Comparison of ENCODE assay signal across 23 mouse cellular contexts in the genomic region with DNA sequence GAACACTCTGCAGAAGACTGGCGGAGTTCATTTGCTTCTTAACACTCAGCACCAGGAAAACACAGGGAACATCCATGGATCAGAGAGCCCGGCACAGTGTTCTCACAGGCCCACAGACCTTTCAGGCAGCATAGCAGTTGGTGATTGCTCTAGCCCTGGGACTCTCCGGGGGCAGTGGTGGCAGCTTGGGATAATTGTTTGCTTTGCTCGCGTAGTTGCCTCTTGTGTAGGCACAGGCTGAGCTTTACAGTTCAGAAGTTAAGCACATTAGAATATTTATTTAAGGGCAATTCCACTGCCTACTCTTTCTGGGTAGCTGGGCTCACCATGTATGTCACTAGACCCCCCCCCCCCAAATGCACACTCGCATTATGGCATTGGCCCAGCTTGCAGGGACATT. TPM values are rescaled to one million over a fixed set of nuclear protein-coding genes. Genes with fewer than 3 reads are reported as not detected.
A peak's percentile ranks its signal among the peaks of the same experiment; 100 is the strongest.
DNase-seq lines count a peak whose midpoint lies in the region; ATAC-seq and TF ChIP-seq lines count a peak whose summit lies in the region.
"Had no signal": no experiment of that assay in that cellular context is flagged by ENCODE, and none has a peak within 500 bp of the region (broad histone marks: within the 10 kb centered on the region; RNA-seq: fewer than 3 reads in every experiment).

No protein-coding gene starts in this region.

- TF ChIP-seq CTCF in lung, postnatal 0 days (IDR thresholded peaks at IDR 0.05), result no peak

- H3K4me2 ChIP-seq in lung, embryonic 15.5 days, result no peak overlapping the region
- no peak overlapping the region for H3K4me2 ChIP-seq in lung, postnatal 0 days (replicated peaks; ENCODE audit: low read depth, low read length)
- H3K4me2 ChIP-seq: embryonic facial prominence, embryonic 13.5 days; embryonic facial prominence, embryonic 15.5 days; forebrain, embryonic 12.5 days had no signal

- no peaks in the 10 kb centered on the region for H3K36me3 ChIP-seq in lung, embryonic 15.5 days
- no peaks in the 10 kb centered on the region for H3K36me3 ChIP-seq in lung, postnatal 0 days (ENCODE audit: insufficient read depth, low read length)
- H3K36me3 ChIP-seq: embryonic facial prominence, embryonic 13.5 days; embryonic facial prominence, embryonic 15.5 days; forebrain, embryonic 10.5 days; forebrain, embryonic 12.5 days had no signal

- peak; percentile 31; the same call in 1 of the 2 replicates for ATAC-seq in lung, embryonic 15.5 days (ENCODE audit: borderline replicate concordance, extremely low read depth, low FRiP score, low TSS enrichment)
- ATAC-seq in lung, postnatal 0 days, result peak; percentile 41
- ATAC-seq: forebrain, embryonic 14.5 days had no signal

- H3K27ac ChIP-seq in lung, embryonic 15.5 days, result 0 out of 2 replicates have a peak overlapping the region, but pooled peaks have one; percentile 26
- no peak overlapping the region for H3K27ac ChIP-seq in lung, postnatal 0 days (ENCODE audit: low read length)
- H3K27ac ChIP-seq: embryonic facial prominence, embryonic 13.5 days; embryonic facial prominence, embryonic 15.5 days; forebrain, embryonic 10.5 days; forebrain, embryonic 12.5 days had no signal

- no peaks in the 10 kb centered on the region for H3K9me3 ChIP-seq in lung, embryonic 15.5 days
- H3K9me3 ChIP-seq in lung, postnatal 0 days (ENCODE audit: low read length), result no peaks in the 10 kb centered on the region
- H3K9me3 ChIP-seq: embryonic facial prominence, embryonic 13.5 days; embryonic facial prominence, embryonic 15.5 days; forebrain, embryonic 10.5 days; forebrain, embryonic 12.5 days had no signal

- no peaks in the 10 kb centered on the region for H3K4me1 ChIP-seq in lung, embryonic 15.5 days
- no peaks in the 10 kb centered on the region for H3K4me1 ChIP-seq in lung, postnatal 0 days (ENCODE audit: insufficient read depth, low read depth, low read length)
- H3K4me1 ChIP-seq: embryonic facial prominence, embryonic 13.5 days; embryonic facial prominence, embryonic 15.5 days; forebrain, embryonic 10.5 days; forebrain, embryonic 12.5 days had no signal

- H3K9ac ChIP-seq in lung, embryonic 15.5 days, result no peak overlapping the region
- H3K9ac ChIP-seq in lung, postnatal 0 days (replicated peaks; ENCODE audit: low read depth), result no peak overlapping the region
- H3K9ac ChIP-seq: embryonic facial prominence, embryonic 13.5 days; embryonic facial prominence, embryonic 15.5 days; forebrain, embryonic 12.5 days had no signal

- no peak for TF ChIP-seq EP300 in lung, postnatal 0 days (IDR thresholded peaks at IDR 0.05)

- no peak overlapping the region for H3K4me3 ChIP-seq in lung, embryonic 15.5 days
- H3K4me3 ChIP-seq in lung, postnatal 0 days (ENCODE audit: low read depth, low read length), result no peak overlapping the region
- H3K4me3 ChIP-seq: embryonic facial prominence, embryonic 13.5 days; embryonic facial prominence, embryonic 15.5 days; erythroblast, embryonic 14.5 days; forebrain, embryonic 10.5 days; forebrain, embryonic 12.5 days had no signal

- 53% methylated on average over 6 of the region's 6 CpGs for WGBS in lung, embryonic 15.5 days
- 58% methylated on average over 6 of the region's 6 CpGs for WGBS in lung, postnatal 0 days

- no peaks in the 10 kb centered on the region for H3K27me3 ChIP-seq in lung, embryonic 15.5 days
- H3K27me3 ChIP-seq in lung, postnatal 0 days (replicated peaks; ENCODE audit: insufficient read depth, low read length), result no peaks in the 10 kb centered on the region
- H3K27me3 ChIP-seq: embryonic facial prominence, embryonic 13.5 days; embryonic facial prominence, embryonic 15.5 days; forebrain, embryonic 12.5 days had no signal

- DNase-seq in kidney, postnatal 4 days, result peak; percentile 6
- no peak for DNase-seq in kidney, postnatal 14 days
- DNase-seq in lung, postnatal 36 days, result no peak
- peak; percentile 7 for DNase-seq in lung, postnatal 0 days (ENCODE audit: low spot score)
- no peak for DNase-seq in lung, postnatal 14 days
- DNase-seq: adrenal gland, adult 2 months; adrenal gland, postnatal 10 days; adrenal gland, postnatal 25 days; cerebellum, adult 11 months; cerebellum, adult 18-20 months; cerebellum, adult 8-10 months; cerebellum, adult 9-11 months; cerebellum, postnatal 14 days; cerebellum, postnatal 36 days; embryo, embryonic 11 days had no signal

RNA-seq across cellular contexts. Expression of a gene that starts 34.4 kb away (rescaled TPM):
- polyA plus RNA-seq in lung, embryonic 15.5 days (2015; fragmentation: Nextera tagmentation; extraction: Ambion mirVana), result 0.09 and 0.29 TPM in 2 replicates
- polyA plus RNA-seq in lung, postnatal 0 days (2015; fragmentation: Nextera tagmentation; extraction: Ambion mirVana), result not detected in 2 replicates
- polyA plus RNA-seq: adrenal gland, adult 2 months; C2C12; erythroblast, embryonic 14.5 days had no signal

Comparison
In these comparisons a context has a peak if more than half of its experiments do, and no peak if none do; other contexts are left out.
1. DNase-seq: peak in kidney, postnatal 4 days (2 of 2) and lung, postnatal 0 days (single experiment); none in kidney, postnatal 14 days (single experiment), lung, postnatal 36 days (single experiment) and lung, postnatal 14 days (single experiment).